Mouse (Mus musculus): ENCODE results near the gene Rln1. TPM values are rescaled to one million over a fixed set of nuclear protein-coding genes. Genes with fewer than 3 reads are reported as not detected.

Rln1 gene
- 0.51 and 0.53 TPM in 2 replicates for polyA plus RNA-seq (2014; fragmentation: Nextera tagmentation; extraction: Ambion mirVana)

DNA sequence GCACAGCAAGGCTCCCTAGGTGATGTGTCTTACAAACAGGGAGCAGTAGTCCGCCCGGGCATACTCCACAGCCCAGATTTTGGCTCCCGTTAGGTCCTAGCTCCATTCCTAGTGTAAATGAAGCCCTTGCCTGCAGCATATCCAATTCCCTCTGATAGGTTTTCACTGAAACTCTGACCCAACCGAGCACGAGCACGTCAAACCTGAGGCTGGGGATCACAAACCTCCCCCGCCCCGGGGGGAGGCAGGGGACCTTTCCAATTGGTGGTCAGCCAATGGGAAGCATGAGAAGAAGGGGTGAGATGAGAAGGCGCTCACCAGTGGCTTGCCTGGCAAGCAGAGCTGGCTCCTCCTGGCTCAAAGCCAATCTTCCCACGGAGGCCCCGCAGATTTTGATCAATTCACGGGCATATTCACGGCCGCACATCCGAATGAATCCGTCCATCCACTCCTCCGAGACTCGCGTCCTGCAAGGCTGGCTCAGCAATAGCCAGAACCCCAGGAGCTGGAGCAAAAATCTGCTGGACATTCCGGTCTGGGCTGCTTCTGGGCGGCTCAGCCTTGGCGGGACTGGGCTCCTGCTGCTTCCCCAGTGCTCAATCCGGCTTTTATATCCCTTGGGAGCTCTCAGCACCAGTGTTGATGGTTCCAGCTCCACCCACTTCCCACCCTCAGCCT lies at the start of gene Rln1:
TSS of gene Rln1 (minus strand) at position 603 of the 678 bp plus-strand sequence.
- Histone ChIP-seq H3K36me3 (ENCODE audit: control insufficient read depth, insufficient read depth, low read length) (no peaks in the 10 kb centered on the region), H3K4me1 (replicated peaks; ENCODE audit: control insufficient read depth, insufficient read depth, low read length) (no peaks in the 10 kb centered on the region; the same call in 1 of the 2 replicates), H3K4me2 (ENCODE audit: low read length) (peak within 1 kb of the TSS; percentile 77), H3K4me3 (ENCODE audit: low read depth, low read length) (peak within 1 kb of the TSS; percentile 37), H3K27me3 (replicated peaks; ENCODE audit: control insufficient read depth, insufficient read depth, low read length) (no peaks in the 10 kb centered on the region), H3K9ac (ENCODE audit: low read length) (peak within 1 kb of the TSS; percentile 58), H3K9me3 (ENCODE audit: control insufficient read depth, low read length) (no peaks in the 10 kb centered on the region), H3K27ac (ENCODE audit: low read depth) (no peak within 1 kb of the TSS)
- DNase-seq (ENCODE audit: low spot score) (peak; percentile 80), ATAC-seq (replicated peaks; ENCODE audit: low FRiP score, low TSS enrichment, low read depth) (no peak)
- 3% methylated on average over 23 of the region's 23 CpGs for WGBS

DNA sequence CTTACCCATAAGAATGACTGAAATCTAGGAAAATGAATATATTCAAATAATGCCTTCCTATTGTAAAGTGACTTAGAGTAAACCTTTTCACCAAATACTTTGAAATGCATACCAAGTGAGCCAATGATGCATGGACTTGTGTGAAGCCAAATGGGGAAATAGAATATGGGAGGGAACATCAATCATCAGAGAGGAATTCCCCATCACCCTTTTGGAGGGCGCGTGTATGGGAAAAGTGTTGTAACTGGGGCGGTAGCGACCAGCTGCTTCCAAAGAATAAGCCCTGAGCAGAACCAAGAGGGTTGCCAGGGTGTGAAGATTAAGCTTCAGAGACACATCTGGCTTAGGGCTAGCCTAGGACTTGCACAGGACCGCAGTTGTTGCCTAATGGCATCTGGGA lies 48.9 kb upstream of the Rln1 start:
- Histone ChIP-seq H3K9ac (ENCODE audit: low read length) (no peak overlapping the region), H3K9me3 (ENCODE audit: control insufficient read depth, low read length) (no peaks in the 10 kb centered on the region), H3K27me3 (replicated peaks; ENCODE audit: control insufficient read depth, insufficient read depth, low read length) (no peaks in the 10 kb centered on the region), H3K27ac (ENCODE audit: low read depth) (no peak overlapping the region), H3K4me2 (ENCODE audit: low read length) (no peak overlapping the region), H3K36me3 (ENCODE audit: control insufficient read depth, insufficient read depth, low read length) (no peaks in the 10 kb centered on the region), H3K4me1 (replicated peaks; ENCODE audit: control insufficient read depth, insufficient read depth, low read length) (0 out of 2 replicates have a peak, but pooled peaks cover 2% of the 10 kb centered on the region), H3K4me3 (ENCODE audit: low read depth, low read length) (no peak overlapping the region)
- 93% methylated on average over 5 of the region's 5 CpGs for WGBS
- no peak for ATAC-seq (replicated peaks; ENCODE audit: low FRiP score, low TSS enrichment, low read depth)
- DNase-seq (ENCODE audit: low spot score): no peak

DNA sequence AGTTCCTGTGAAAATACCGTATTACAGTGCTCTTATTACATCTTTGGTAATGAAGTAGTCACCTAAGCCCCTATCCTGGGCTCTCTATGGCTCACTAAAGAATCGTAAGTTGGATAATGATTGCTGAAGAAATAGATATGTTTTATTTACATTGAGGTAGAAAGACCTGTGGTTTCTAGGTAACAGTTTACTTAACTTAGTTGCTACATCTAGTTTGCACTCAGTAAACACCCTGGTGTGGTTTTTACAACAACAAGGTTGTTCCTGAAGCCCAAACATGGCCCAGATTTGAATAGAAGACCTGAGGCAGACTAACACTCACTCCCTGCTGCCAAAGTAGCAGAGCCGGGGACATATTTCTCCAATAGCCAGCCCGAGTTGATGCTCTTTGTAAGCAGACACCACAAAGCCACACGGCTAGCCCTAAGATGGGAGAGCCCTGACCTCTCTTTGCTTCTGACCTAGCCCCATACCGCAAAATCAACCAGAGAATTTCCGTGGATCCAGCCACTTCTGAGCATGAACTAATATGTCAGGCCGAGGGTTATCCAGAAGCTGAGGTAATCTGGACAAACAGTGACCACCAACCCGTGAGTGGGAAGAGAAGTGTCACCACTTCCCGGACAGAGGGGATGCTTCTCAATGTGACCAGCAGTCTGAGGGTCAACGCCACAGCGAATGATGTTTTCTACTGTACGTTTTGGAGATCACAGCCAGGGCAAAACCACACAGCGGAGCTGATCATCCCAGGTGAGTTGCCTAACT lies 45.6 kb upstream of the Rln1 start:
- Histone ChIP-seq H3K9me3 (ENCODE audit: control insufficient read depth, low read length) (no peaks in the 10 kb centered on the region), H3K27me3 (replicated peaks; ENCODE audit: control insufficient read depth, insufficient read depth, low read length) (no peaks in the 10 kb centered on the region), H3K4me3 (ENCODE audit: low read depth, low read length) (no peak overlapping the region), H3K9ac (ENCODE audit: low read length) (no peak overlapping the region), H3K4me2 (ENCODE audit: low read length) (no peak overlapping the region), H3K4me1 (replicated peaks; ENCODE audit: control insufficient read depth, insufficient read depth, low read length) (0 out of 2 replicates have a peak, but pooled peaks cover 2% of the 10 kb centered on the region), H3K27ac (ENCODE audit: low read depth) (no peak overlapping the region), H3K36me3 (ENCODE audit: control insufficient read depth, insufficient read depth, low read length) (no peaks in the 10 kb centered on the region)
- DNase-seq (ENCODE audit: low spot score) (no peak), ATAC-seq (replicated peaks; ENCODE audit: low FRiP score, low TSS enrichment, low read depth) (no peak)
- WGBS: 81% methylated on average over 14 of the region's 14 CpGs

DNA sequence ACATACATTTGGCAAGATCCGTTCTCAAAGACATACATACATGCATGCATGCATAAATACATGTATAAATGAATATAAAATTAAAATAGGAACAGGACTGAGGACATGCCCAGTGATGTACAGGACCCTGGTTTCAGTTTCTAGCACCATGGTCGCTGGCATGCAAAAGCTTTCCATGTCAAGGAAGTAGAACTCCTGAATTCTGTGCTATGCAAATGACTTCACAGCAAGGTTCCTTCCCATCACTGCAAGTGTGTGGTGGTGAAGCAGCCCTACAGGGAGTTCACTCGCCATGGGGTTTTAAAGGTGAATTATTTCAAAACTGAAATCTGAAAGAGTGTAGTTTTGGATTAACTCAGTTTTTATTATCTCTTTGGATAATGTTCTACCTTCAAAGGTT lies 41.9 kb upstream of the Rln1 start:
- Histone ChIP-seq H3K9ac (ENCODE audit: low read length) (no peak overlapping the region), H3K9me3 (ENCODE audit: control insufficient read depth, low read length) (no peaks in the 10 kb centered on the region), H3K4me3 (ENCODE audit: low read depth, low read length) (no peak overlapping the region), H3K4me2 (ENCODE audit: low read length) (no peak overlapping the region), H3K36me3 (ENCODE audit: control insufficient read depth, insufficient read depth, low read length) (no peaks in the 10 kb centered on the region), H3K27ac (ENCODE audit: low read depth) (no peak overlapping the region), H3K4me1 (replicated peaks; ENCODE audit: control insufficient read depth, insufficient read depth, low read length) (0 out of 2 replicates have a peak, but pooled peaks cover 2% of the 10 kb centered on the region), H3K27me3 (replicated peaks; ENCODE audit: control insufficient read depth, insufficient read depth, low read length) (no peaks in the 10 kb centered on the region)
- no peak for ATAC-seq (replicated peaks; ENCODE audit: low FRiP score, low TSS enrichment, low read depth)
- 76% methylated on average over 3 of the region's 3 CpGs for WGBS
- DNase-seq (ENCODE audit: low spot score): no peak

DNA sequence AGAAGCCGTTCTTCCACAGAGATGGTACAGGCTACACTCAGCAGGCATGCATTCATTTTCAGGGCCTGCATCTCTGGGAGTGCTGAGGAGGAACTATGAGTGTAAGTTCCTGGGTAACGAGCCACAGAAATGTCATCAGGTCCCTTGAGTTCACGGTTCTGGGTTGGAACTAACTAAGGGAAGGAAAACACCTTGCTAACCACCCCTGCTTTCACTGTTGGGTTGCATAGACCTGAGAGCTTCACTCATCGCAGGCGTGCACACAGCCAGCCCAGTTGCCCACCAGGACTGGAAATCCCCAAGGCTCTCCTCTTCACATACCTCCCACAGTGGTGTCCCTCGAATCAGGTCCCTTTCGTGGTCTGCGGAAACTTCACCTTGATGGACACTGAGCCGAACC lies 40.5 kb upstream of the Rln1 start:
- WGBS: 91% methylated on average over 9 of the region's 9 CpGs
- no peak overlapping the region for H3K27ac ChIP-seq (ENCODE audit: low read depth)

DNA sequence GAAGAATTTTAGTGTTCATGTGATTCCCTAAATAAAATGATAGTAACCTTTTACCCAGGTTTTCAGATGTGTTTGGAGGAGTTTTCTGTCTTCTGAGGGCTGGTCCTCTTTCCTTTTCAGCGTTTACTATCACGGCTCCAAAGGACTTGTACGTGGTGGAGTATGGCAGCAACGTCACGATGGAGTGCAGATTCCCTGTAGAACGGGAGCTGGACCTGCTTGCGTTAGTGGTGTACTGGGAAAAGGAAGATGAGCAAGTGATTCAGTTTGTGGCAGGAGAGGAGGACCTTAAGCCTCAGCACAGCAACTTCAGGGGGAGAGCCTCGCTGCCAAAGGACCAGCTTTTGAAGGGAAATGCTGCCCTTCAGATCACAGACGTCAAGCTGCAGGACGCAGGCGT lies 39.0 kb upstream of the Rln1 start:
- no peaks in the 10 kb centered on the region for H3K36me3 ChIP-seq (ENCODE audit: control insufficient read depth, insufficient read depth, low read length)
- DNase-seq (ENCODE audit: low spot score) (no peak), ATAC-seq (replicated peaks; ENCODE audit: low FRiP score, low TSS enrichment, low read depth) (no peak)
- 33% methylated on average over 11 of the region's 11 CpGs for WGBS
- H3K9ac ChIP-seq (ENCODE audit: low read length): no peak overlapping the region
- no peak overlapping the region for H3K27ac ChIP-seq (ENCODE audit: low read depth)
- no peaks in the 10 kb centered on the region for H3K9me3 ChIP-seq (ENCODE audit: control insufficient read depth, low read length)
- 0 out of 2 replicates have a peak overlapping the region, but pooled peaks have one; percentile 11 for H3K4me3 ChIP-seq (ENCODE audit: low read depth, low read length)
- peak overlapping the region; percentile 23; the same call in 1 of the 2 replicates for H3K4me2 ChIP-seq (ENCODE audit: low read length)
- no peaks in the 10 kb centered on the region for H3K4me1 ChIP-seq (replicated peaks; ENCODE audit: control insufficient read depth, insufficient read depth, low read length)
- no peaks in the 10 kb centered on the region for H3K27me3 ChIP-seq (replicated peaks; ENCODE audit: control insufficient read depth, insufficient read depth, low read length)

More for the DNA sequence above, 40.5 kb upstream of the Rln1 start:
- ATAC-seq (replicated peaks; ENCODE audit: low FRiP score, low TSS enrichment, low read depth) (no peak), DNase-seq (ENCODE audit: low spot score) (no peak)
- Histone ChIP-seq H3K4me1 (replicated peaks; ENCODE audit: control insufficient read depth, insufficient read depth, low read length) (no peaks in the 10 kb centered on the region), H3K4me2 (ENCODE audit: low read length) (no peak overlapping the region), H3K27me3 (replicated peaks; ENCODE audit: control insufficient read depth, insufficient read depth, low read length) (no peaks in the 10 kb centered on the region), H3K4me3 (ENCODE audit: low read depth, low read length) (no peak overlapping the region), H3K9me3 (ENCODE audit: control insufficient read depth, low read length) (no peaks in the 10 kb centered on the region), H3K36me3 (ENCODE audit: control insufficient read depth, insufficient read depth, low read length) (no peaks in the 10 kb centered on the region), H3K9ac (ENCODE audit: low read length) (no peak overlapping the region)

DNA sequence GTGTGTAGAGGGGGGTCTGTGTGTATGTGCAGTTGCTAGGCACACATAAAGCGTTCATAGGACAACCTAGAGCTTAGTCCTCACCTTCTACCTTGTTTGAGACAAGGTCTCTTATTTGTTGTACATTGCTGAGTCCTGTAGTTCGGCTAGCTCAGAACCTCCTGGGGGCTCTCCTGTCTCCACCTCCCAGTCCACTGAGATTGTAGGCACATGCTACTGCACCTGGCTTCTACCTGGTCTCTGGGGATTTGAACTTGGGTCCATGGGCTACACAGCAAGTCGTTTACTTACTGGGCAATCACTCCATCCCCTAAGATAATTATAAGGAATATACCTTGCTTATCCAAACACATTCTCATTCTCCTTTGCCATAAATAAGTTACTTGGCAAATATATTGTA lies 38.2 kb upstream of the Rln1 start:
- WGBS: 86% methylated on average over 3 of the region's 3 CpGs
- Histone ChIP-seq H3K4me2 (ENCODE audit: low read length) (no peak overlapping the region), H3K9me3 (ENCODE audit: control insufficient read depth, low read length) (no peaks in the 10 kb centered on the region), H3K27me3 (replicated peaks; ENCODE audit: control insufficient read depth, insufficient read depth, low read length) (no peaks in the 10 kb centered on the region), H3K4me1 (replicated peaks; ENCODE audit: control insufficient read depth, insufficient read depth, low read length) (no peaks in the 10 kb centered on the region), H3K9ac (ENCODE audit: low read length) (no peak overlapping the region), H3K4me3 (ENCODE audit: low read depth, low read length) (no peak overlapping the region), H3K27ac (ENCODE audit: low read depth) (peak overlapping the region; percentile 68), H3K36me3 (ENCODE audit: control insufficient read depth, insufficient read depth, low read length) (no peaks in the 10 kb centered on the region)
- no peak for DNase-seq (ENCODE audit: low spot score)
- ATAC-seq (replicated peaks; ENCODE audit: low FRiP score, low TSS enrichment, low read depth): no peak

DNA sequence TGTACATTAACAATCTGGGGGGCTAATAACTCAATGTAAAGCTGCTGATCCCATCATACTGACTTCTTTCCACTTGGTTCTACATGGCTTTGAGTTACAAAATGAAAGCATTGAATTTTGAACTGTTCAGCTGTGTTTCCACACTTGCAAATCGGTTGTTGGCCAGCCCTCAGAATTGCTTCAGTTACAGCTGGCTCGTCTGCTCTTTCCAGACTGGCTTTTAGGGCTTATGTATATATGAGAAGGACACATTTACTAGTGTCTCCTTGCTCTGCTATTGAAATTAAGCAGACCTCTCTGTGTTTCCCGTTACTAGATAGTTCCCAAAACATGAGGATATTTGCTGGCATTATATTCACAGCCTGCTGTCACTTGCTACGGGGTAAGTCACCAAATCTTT lies 37.7 kb upstream of the Rln1 start:
- ATAC-seq (replicated peaks; ENCODE audit: low FRiP score, low TSS enrichment, low read depth) (0 out of 2 replicates have a peak, but pooled peaks have one; percentile 32), DNase-seq (ENCODE audit: low spot score) (peak; percentile 60)
- Histone ChIP-seq H3K27me3 (replicated peaks; ENCODE audit: control insufficient read depth, insufficient read depth, low read length) (no peaks in the 10 kb centered on the region), H3K27ac (ENCODE audit: low read depth) (peak overlapping the region; percentile 68), H3K4me1 (replicated peaks; ENCODE audit: control insufficient read depth, insufficient read depth, low read length) (no peaks in the 10 kb centered on the region), H3K36me3 (ENCODE audit: control insufficient read depth, insufficient read depth, low read length) (no peaks in the 10 kb centered on the region), H3K4me2 (ENCODE audit: low read length) (peak overlapping the region; percentile 40), H3K4me3 (ENCODE audit: low read depth, low read length) (no peak overlapping the region), H3K9me3 (ENCODE audit: control insufficient read depth, low read length) (no peaks in the 10 kb centered on the region), H3K9ac (ENCODE audit: low read length) (no peak overlapping the region)
- 29% methylated on average over 4 of the region's 4 CpGs for WGBS
